12 mouse cellular contexts compared by ENCODE assay signal in the genomic region with DNA sequence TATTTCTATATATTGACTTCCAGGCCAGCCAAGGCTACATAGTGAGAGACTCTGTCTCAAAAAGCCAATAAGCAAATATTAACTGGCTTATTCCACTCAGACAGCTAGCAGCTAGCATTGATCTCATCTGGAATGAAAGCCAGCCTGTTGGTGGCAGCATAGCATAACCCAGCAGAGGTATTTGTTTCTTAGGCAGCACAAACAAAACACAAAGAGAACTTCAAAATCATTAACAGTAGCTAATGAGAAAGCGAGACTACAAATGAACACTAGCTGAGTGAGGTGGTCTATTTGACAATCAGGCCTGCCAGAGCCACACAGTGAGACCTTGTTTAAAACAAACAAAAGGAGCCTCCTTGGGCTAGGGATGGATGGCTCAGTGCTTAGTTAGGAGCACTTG. TPM values are rescaled to one million over a fixed set of nuclear protein-coding genes. Genes with fewer than 3 reads are reported as not detected.
DNase-seq lines count a peak whose midpoint lies in the region; ATAC-seq and TF ChIP-seq lines count a peak whose summit lies in the region.
"Had no signal": no experiment of that assay in that cellular context is flagged by ENCODE, and none has a peak within 500 bp of the region (broad histone marks: within the 10 kb centered on the region; RNA-seq: fewer than 3 reads in every experiment).

No protein-coding gene starts in this region.

- no peak overlapping the region for H3K9ac ChIP-seq in hindbrain, embryonic 16.5 days (ENCODE audit: low read depth, low read length)
- H3K9ac ChIP-seq in lung, embryonic 14.5 days = no peak overlapping the region
- H3K9ac ChIP-seq in MEL (ENCODE audit: control insufficient read depth, low read depth, low read length, poor library complexity, severe bottlenecking) = no peak overlapping the region
- no peak overlapping the region for H3K9ac ChIP-seq in liver, embryonic 15.5 days
- H3K9ac ChIP-seq: lung, embryonic 15.5 days; stomach, embryonic 15.5 days had no signal

- peaks cover 4% of the 10 kb centered on the region for H3K36me3 ChIP-seq in hindbrain, embryonic 16.5 days (ENCODE audit: control insufficient read depth, insufficient read depth, low read length)
- peaks cover 27% of the 10 kb centered on the region for H3K36me3 ChIP-seq in hindbrain, embryonic 10.5 days
- 0 out of 2 replicates have a peak, but pooled peaks cover 1% of the 10 kb centered on the region for H3K36me3 ChIP-seq in lung, embryonic 14.5 days (ENCODE audit: insufficient read depth)
- peaks cover 3 to 12% of the 10 kb centered on the region in 2 experiments; a peak in 3 of 4 replicates for H3K36me3 ChIP-seq in MEL (ENCODE audit: control insufficient read depth in 1 of 2, insufficient read depth in 2 of 2, low read length in 2 of 2)
- peaks cover 36% of the 10 kb centered on the region for H3K36me3 ChIP-seq in liver, embryonic 15.5 days (replicated peaks)
- H3K36me3 ChIP-seq: lung, embryonic 15.5 days had no signal

- peaks cover 18% of the 10 kb centered on the region for H3K4me1 ChIP-seq in hindbrain, embryonic 16.5 days (ENCODE audit: control insufficient read depth, insufficient read depth, low read depth, low read length)
- H3K4me1 ChIP-seq in hindbrain, embryonic 10.5 days (replicated peaks) = peaks cover 14% of the 10 kb centered on the region
- H3K4me1 ChIP-seq in lung, embryonic 14.5 days (ENCODE audit: insufficient read depth) = no peaks in the 10 kb centered on the region
- H3K4me1 ChIP-seq in MEL (ENCODE audit: control insufficient read depth in 1 of 2, insufficient read depth in 2 of 2, low read length in 2 of 2) = peaks cover 6 to 8% of the 10 kb centered on the region in 2 experiments
- peaks cover 37% of the 10 kb centered on the region for H3K4me1 ChIP-seq in liver, embryonic 15.5 days (replicated peaks)

- H3K4me3 ChIP-seq in hindbrain, embryonic 16.5 days (ENCODE audit: low read length) = no peak overlapping the region
- H3K4me3 ChIP-seq in hindbrain, embryonic 10.5 days = no peak overlapping the region
- no peak overlapping the region for H3K4me3 ChIP-seq in lung, embryonic 14.5 days (ENCODE audit: low read depth, low read length)
- H3K4me3 ChIP-seq in MEL (ENCODE audit: control insufficient read depth in 1 of 2, insufficient read depth in 1 of 2, low read depth in 2 of 2, low read length in 2 of 2) = no peak overlapping the region
- H3K4me3 ChIP-seq in liver, embryonic 15.5 days (replicated peaks) = no peak overlapping the region
- H3K4me3 ChIP-seq: lung, embryonic 15.5 days; stomach, embryonic 15.5 days had no signal

- peaks cover 24% of the 10 kb centered on the region for H3K79me2 ChIP-seq in MEL (ENCODE audit: control insufficient read depth, insufficient read depth, low read length, poor library complexity)

- TF ChIP-seq POLR2A in MEL (IDR thresholded peaks at IDR 0.05; ENCODE audit: control insufficient read depth in 1 of 2, insufficient read depth in 1 of 2, low read depth in 1 of 2, low read length in 2 of 2, poor library complexity in 1 of 2) = no peak

- H3K27me3 ChIP-seq in hindbrain, embryonic 16.5 days (replicated peaks; ENCODE audit: control insufficient read depth, insufficient read depth, low read length) = no peaks in the 10 kb centered on the region
- no peaks in the 10 kb centered on the region; the same call in 1 of the 2 replicates for H3K27me3 ChIP-seq in hindbrain, embryonic 10.5 days (ENCODE audit: insufficient read depth, poor library complexity, severe bottlenecking)
- H3K27me3 ChIP-seq in lung, embryonic 14.5 days (ENCODE audit: insufficient read depth, low read length) = 0 out of 2 replicates have a peak, but pooled peaks cover 14% of the 10 kb centered on the region
- H3K27me3 ChIP-seq in MEL (ENCODE audit: control insufficient read depth in 1 of 2, insufficient read depth in 2 of 2, low read length in 2 of 2) = no peaks in the 10 kb centered on the region
- H3K27me3 ChIP-seq in liver, embryonic 15.5 days = peaks cover 7% of the 10 kb centered on the region; the same call in 1 of the 2 replicates
- H3K27me3 ChIP-seq: stomach, embryonic 15.5 days had no signal

- H3K4me2 ChIP-seq in hindbrain, embryonic 16.5 days (ENCODE audit: low read length) = no peak overlapping the region
- H3K4me2 ChIP-seq in lung, embryonic 14.5 days = no peak overlapping the region
- no peak overlapping the region for H3K4me2 ChIP-seq in liver, embryonic 15.5 days
- H3K4me2 ChIP-seq: lung, embryonic 15.5 days; stomach, embryonic 15.5 days had no signal

- DNase-seq in hindbrain, embryonic 10.5 days (ENCODE audit: low spot score) = no peak
- no peak for DNase-seq in lung, embryonic 14.5 days
- DNase-seq in lung, postnatal 10 days = no peak
- DNase-seq in MEL (ENCODE audit: low read depth, low spot score) = no peak
- DNase-seq in spleen, postnatal 14 days (ENCODE audit: low spot score in 2 of 2) = no peak
- DNase-seq in cerebellum, postnatal 4 days (ENCODE audit: low spot score in 2 of 2) = no peak
- DNase-seq: heart, adult 18-20 months had no signal

- WGBS in hindbrain, embryonic 16.5 days = 42% methylated on average over 1 of the region's 1 CpGs
- WGBS in hindbrain, embryonic 10.5 days = 84% methylated on average over 1 of the region's 1 CpGs
- WGBS in lung, embryonic 14.5 days = 80% methylated on average over 1 of the region's 1 CpGs
- 85% methylated on average over 1 of the region's 1 CpGs for WGBS in liver, embryonic 15.5 days (ENCODE audit: insufficient replicate concordance)

- peak; percentile 30 for TF ChIP-seq RAD21 in MEL (IDR thresholded peaks at IDR 0.05; ENCODE audit: low read depth, low read length)

- H3K9me3 ChIP-seq in hindbrain, embryonic 16.5 days (ENCODE audit: control insufficient read depth, low read length) = no peaks in the 10 kb centered on the region
- no peaks in the 10 kb centered on the region for H3K9me3 ChIP-seq in hindbrain, embryonic 10.5 days
- H3K9me3 ChIP-seq in lung, embryonic 14.5 days (ENCODE audit: low read depth, low read length) = no peaks in the 10 kb centered on the region
- H3K9me3 ChIP-seq in MEL (replicated peaks; ENCODE audit: insufficient read depth, low read length) = no peaks in the 10 kb centered on the region
- H3K9me3 ChIP-seq in liver, embryonic 15.5 days (replicated peaks) = no peaks in the 10 kb centered on the region
- H3K9me3 ChIP-seq: lung, embryonic 15.5 days; stomach, embryonic 15.5 days had no signal

- no peak overlapping the region for H3K27ac ChIP-seq in hindbrain, embryonic 16.5 days (ENCODE audit: low read depth, low read length)
- no peak overlapping the region for H3K27ac ChIP-seq in hindbrain, embryonic 10.5 days
- no peak overlapping the region for H3K27ac ChIP-seq in lung, embryonic 14.5 days (ENCODE audit: low read depth)
- H3K27ac ChIP-seq in MEL (ENCODE audit: control insufficient read depth, low read depth, low read length) = no peak overlapping the region
- H3K27ac ChIP-seq in liver, embryonic 15.5 days (replicated peaks) = 0 out of 2 replicates have a peak overlapping the region, but pooled peaks have one; percentile 10
- H3K27ac ChIP-seq: lung, embryonic 15.5 days; stomach, embryonic 15.5 days had no signal

- TF ChIP-seq EP300 in MEL (IDR thresholded peaks at IDR 0.05; ENCODE audit: low read depth in 1 of 2, low read length in 2 of 2) = no peak

- ATAC-seq in hindbrain, embryonic 16.5 days = peak; percentile 18; the same call in 1 of the 2 replicates
- ATAC-seq in lung, embryonic 14.5 days (ENCODE audit: insufficient read depth) = no peak
- no peak for ATAC-seq in liver, embryonic 15.5 days (ENCODE audit: insufficient read depth)

- TF ChIP-seq CTCF in lung, embryonic 14.5 days (IDR thresholded peaks at IDR 0.05; ENCODE audit: low read depth) = 0 out of 2 replicates have a peak, but pooled peaks have one; percentile 7
- TF ChIP-seq CTCF in MEL (IDR thresholded peaks at IDR 0.05 in 2 of 3, conservative IDR thresholded peaks at IDR 0.05 in 1 of 3; ENCODE audit: control insufficient read depth in 1 of 3, insufficient read depth in 1 of 3, low read depth in 2 of 3, low read length in 3 of 3, poor library complexity in 1 of 3, severe bottlenecking in 1 of 3) = peak in 1 of 3 experiments; percentile 38; a peak in 2 of 6 replicates

TF ChIP-seq in MEL, 35 proteins besides CTCF, POLR2A, EP300 and RAD21 (continues in another document):
- no peak for TF ChIP-seq TBP (IDR thresholded peaks at IDR 0.05; ENCODE audit: low read depth, low read length)
- no peak for TF ChIP-seq KAT2A (conservative IDR thresholded peaks at IDR 0.05; ENCODE audit: low read depth, low read length)
- TF ChIP-seq NELFE (IDR thresholded peaks at IDR 0.05; ENCODE audit: low read depth, low read length) = no peak
- TF ChIP-seq HCFC1 (IDR thresholded peaks at IDR 0.05; ENCODE audit: low read depth, low read length) = no peak

RNA-seq across cellular contexts. Expression of a gene that starts 6.2 kb away (rescaled TPM):
- polyA plus RNA-seq in hindbrain, embryonic 16.5 days (2015; fragmentation: Nextera tagmentation; extraction: Ambion mirVana) = 237 and 243 TPM in 2 replicates
- 90.0 and 116 TPM in 2 replicates for polyA plus RNA-seq in hindbrain, embryonic 10.5 days (2016; fragmentation: Nextera tagmentation; extraction: Ambion mirVana)
- 59.6 and 61.2 TPM in 2 replicates for polyA plus RNA-seq in lung, embryonic 14.5 days (2014; fragmentation: Nextera tagmentation; extraction: Ambion mirVana)
- total RNA-seq in MEL (2012; rRNA removed) = 58.1 and 60.4 TPM in 2 replicates
- 10 to 100 TPM in 1 of 2 experiments, not detected in 1; 57.4 TPM for polyA plus RNA-seq in MEL (2012; ENCODE audit: insufficient read depth in 1 of 2, insufficient read length in 2 of 2, low read depth in 1 of 2, low replicate concordance in 2 of 2, missing spikeins in 1 of 2)
- 229 and 259 TPM in 2 replicates for polyA plus RNA-seq in liver, embryonic 15.5 days (2015; fragmentation: Nextera tagmentation; extraction: Ambion mirVana)

RNA-seq across cellular contexts. Expression of a gene that starts 33.1 kb away (rescaled TPM):
- 0.13 and 0.35 TPM in 2 replicates for polyA plus RNA-seq in hindbrain, embryonic 16.5 days (2015; fragmentation: Nextera tagmentation; extraction: Ambion mirVana)
- polyA plus RNA-seq in hindbrain, embryonic 10.5 days (2016; fragmentation: Nextera tagmentation; extraction: Ambion mirVana) = 0.31 and 0.80 TPM in 2 replicates
- 2.8 and 3.7 TPM in 2 replicates for polyA plus RNA-seq in lung, embryonic 14.5 days (2014; fragmentation: Nextera tagmentation; extraction: Ambion mirVana)
- 0.13 TPM in 1 of 2 replicates, not detected in the other for total RNA-seq in MEL (2012; rRNA removed)
- polyA plus RNA-seq in MEL (2012; ENCODE audit: insufficient read depth in 1 of 2, insufficient read length in 2 of 2, low read depth in 1 of 2, low replicate concordance in 2 of 2, missing spikeins in 1 of 2) = under 1 TPM in 1 of 2 experiments, not detected in 1; 0.10 TPM
- 0.28 and 0.37 TPM in 2 replicates for polyA plus RNA-seq in liver, embryonic 15.5 days (2015; fragmentation: Nextera tagmentation; extraction: Ambion mirVana)
- total RNA-seq: adrenal gland, adult 18-20 months had no signal

RNA-seq across cellular contexts. Expression of a gene that starts 36.6 kb away (rescaled TPM):
- 57.9 and 60.1 TPM in 2 replicates for polyA plus RNA-seq in hindbrain, embryonic 16.5 days (2015; fragmentation: Nextera tagmentation; extraction: Ambion mirVana)
- 43.1 and 51.5 TPM in 2 replicates for polyA plus RNA-seq in hindbrain, embryonic 10.5 days (2016; fragmentation: Nextera tagmentation; extraction: Ambion mirVana)
- polyA plus RNA-seq in lung, embryonic 14.5 days (2014; fragmentation: Nextera tagmentation; extraction: Ambion mirVana) = 33.8 and 36.6 TPM in 2 replicates
- 4.9 and 5.9 TPM in 2 replicates for total RNA-seq in MEL (2012; rRNA removed)
- 10 to 100 TPM in 1 of 2 experiments, not detected in 1; 12.0 TPM for polyA plus RNA-seq in MEL (2012; ENCODE audit: insufficient read depth in 1 of 2, insufficient read length in 2 of 2, low read depth in 1 of 2, low replicate concordance in 2 of 2, missing spikeins in 1 of 2)
- 9.1 and 9.3 TPM in 2 replicates for polyA plus RNA-seq in liver, embryonic 15.5 days (2015; fragmentation: Nextera tagmentation; extraction: Ambion mirVana)
